ENCODE assay signal across 15 mouse cellular contexts in the genomic region with DNA sequence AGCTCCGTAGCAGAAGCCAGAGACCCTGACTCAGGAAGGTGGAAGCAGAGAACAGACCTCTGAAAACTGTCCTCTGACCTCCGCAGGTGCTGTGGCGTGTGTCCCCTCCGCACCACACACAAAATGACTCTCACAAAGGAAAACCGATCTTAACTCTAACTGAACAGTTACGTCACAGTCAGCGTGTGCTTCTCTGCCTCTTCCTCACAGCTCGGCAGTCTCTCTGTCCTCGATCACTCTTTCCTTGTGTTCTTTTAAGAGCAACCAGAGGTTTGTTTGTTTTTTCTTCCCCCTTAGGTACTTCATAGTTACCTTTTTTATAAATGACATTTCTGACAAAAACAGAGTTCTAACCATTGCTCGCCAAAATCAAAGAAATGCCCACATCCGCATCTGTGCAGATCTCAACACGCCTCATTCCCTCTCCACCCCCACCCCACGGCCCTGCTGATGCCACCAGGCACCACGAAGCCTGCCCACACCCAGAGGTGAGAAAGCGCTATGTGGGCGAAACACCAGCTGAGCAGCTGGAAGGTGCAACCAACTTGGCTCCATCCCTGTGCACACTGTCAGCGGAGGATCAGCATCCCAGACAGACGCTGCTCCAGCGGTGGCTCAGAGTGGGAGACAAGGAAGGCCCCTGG. TPM values are rescaled to one million over a fixed set of nuclear protein-coding genes. Genes with fewer than 3 reads are reported as not detected.
DNase-seq lines count a peak whose midpoint lies in the region; ATAC-seq lines count a peak whose summit lies in the region.
"Had no signal": no experiment of that assay in that cellular context is flagged by ENCODE, and none has a peak within 500 bp of the region (broad histone marks: within the 10 kb centered on the region; RNA-seq: fewer than 3 reads in every experiment).

No protein-coding gene starts in this region.

- ATAC-seq in limb, embryonic 13.5 days (ENCODE audit: low FRiP score, low read depth), result no peak
- ATAC-seq in CD4-positive, CD25-positive, alpha-beta regulatory T cell, adult 4 months, result peak; percentile 92
- ATAC-seq in activated CD4-positive, CD25-positive, alpha-beta regulatory T cell, adult 4 months, result peak; percentile 96
- no peak for ATAC-seq in megakaryocyte-erythroid progenitor cell, adult 5-6 weeks (replicated peaks; ENCODE audit: low FRiP score, low TSS enrichment, poor library complexity, severe bottlenecking)
- ATAC-seq: forebrain, embryonic 13.5 days; intestine, postnatal 0 days; midbrain, embryonic 16.5 days had no signal

- 74% methylated on average over 19 of the region's 19 CpGs for WGBS in limb, embryonic 13.5 days
- 79% methylated on average over 19 of the region's 19 CpGs for WGBS in limb, embryonic 10.5 days

- no peak overlapping the region for H3K4me2 ChIP-seq in limb, embryonic 13.5 days (replicated peaks)
- H3K4me2 ChIP-seq: forebrain, embryonic 13.5 days; heart, embryonic 13.5 days; lung, embryonic 14.5 days; neural tube, embryonic 12.5 days had no signal

- H3K27me3 ChIP-seq in limb, embryonic 13.5 days, result no peaks in the 10 kb centered on the region
- H3K27me3 ChIP-seq in limb, embryonic 10.5 days (ENCODE audit: low read depth, poor library complexity, severe bottlenecking), result no peaks in the 10 kb centered on the region
- H3K27me3 ChIP-seq: forebrain, embryonic 13.5 days; heart, embryonic 13.5 days; neural tube, embryonic 12.5 days had no signal

- H3K27ac ChIP-seq in limb, embryonic 13.5 days, result no peak overlapping the region
- H3K27ac ChIP-seq in limb, embryonic 10.5 days, result no peak overlapping the region
- H3K27ac ChIP-seq: forebrain, embryonic 13.5 days; heart, embryonic 13.5 days; neural tube, embryonic 12.5 days had no signal

- 0 out of 2 replicates have a peak, but pooled peaks cover 4% of the 10 kb centered on the region for H3K9me3 ChIP-seq in limb, embryonic 13.5 days
- no peaks in the 10 kb centered on the region for H3K9me3 ChIP-seq in limb, embryonic 10.5 days (replicated peaks)
- H3K9me3 ChIP-seq: forebrain, embryonic 13.5 days; heart, embryonic 13.5 days; neural tube, embryonic 12.5 days had no signal

- H3K4me3 ChIP-seq in limb, embryonic 13.5 days, result no peak overlapping the region
- no peak overlapping the region for H3K4me3 ChIP-seq in limb, embryonic 10.5 days
- H3K4me3 ChIP-seq: forebrain, embryonic 13.5 days; heart, embryonic 13.5 days; neural tube, embryonic 12.5 days had no signal

- H3K9ac ChIP-seq in limb, embryonic 13.5 days, result 0 out of 2 replicates have a peak overlapping the region, but pooled peaks have one; percentile 19
- H3K9ac ChIP-seq: forebrain, embryonic 13.5 days; heart, embryonic 13.5 days; lung, embryonic 14.5 days; neural tube, embryonic 12.5 days had no signal

- H3K4me1 ChIP-seq in limb, embryonic 13.5 days, result peaks cover 34% of the 10 kb centered on the region
- H3K4me1 ChIP-seq in limb, embryonic 10.5 days, result peaks cover 7% of the 10 kb centered on the region

- DNase-seq in limb, embryonic 10.5 days (ENCODE audit: low spot score), result no peak
- DNase-seq in naive thymus-derived CD4-positive, alpha-beta T cell, adult 2 months (ENCODE audit: low read depth), result peak; percentile 86
- no peak for DNase-seq in cerebellum, postnatal 10 days
- DNase-seq: gastrocnemius, postnatal 14 days; kidney, postnatal 10 days; lung, embryonic 14.5 days had no signal

- no peaks in the 10 kb centered on the region for H3K36me3 ChIP-seq in limb, embryonic 13.5 days
- no peaks in the 10 kb centered on the region for H3K36me3 ChIP-seq in limb, embryonic 10.5 days
- H3K36me3 ChIP-seq: heart, embryonic 13.5 days; neural tube, embryonic 12.5 days had no signal

RNA-seq across cellular contexts. Expression of gene Vgll4, which starts 33.4 kb away (rescaled TPM):
- polyA plus RNA-seq in limb, embryonic 13.5 days (2015; fragmentation: Nextera tagmentation; extraction: Ambion mirVana), result 154 and 156 TPM in 2 replicates
- 114 and 129 TPM in 2 replicates for polyA plus RNA-seq in limb, embryonic 10.5 days (2016; fragmentation: Nextera tagmentation; extraction: Ambion mirVana)
- polyA plus RNA-seq in CD4-positive, CD25-positive, alpha-beta regulatory T cell, adult 4 months (2017; shearing (Covaris generic)), result 100 to 1,000 TPM; 171 to 233 TPM
- 100 to 1,000 TPM in 1 of 2 experiments, 10 to 100 TPM in 1; 95.8 to 109 TPM for polyA plus RNA-seq in activated CD4-positive, CD25-positive, alpha-beta regulatory T cell, adult 4 months (2017; shearing (Covaris generic))
- 19.1 and 28.6 TPM in 2 replicates for total RNA-seq in megakaryocyte-erythroid progenitor cell, adult 5-6 weeks (2014; fragmentation: Nextera tagmentation)
- 22.2 and 25.9 TPM in 2 replicates for total RNA-seq in megakaryocyte-erythroid progenitor cell, adult 5-6 weeks (2017)

Comparison
In these comparisons a context has a peak if more than half of its experiments do, and no peak if none do; other contexts are left out.
1. ATAC-seq: peak in CD4-positive, CD25-positive, alpha-beta regulatory T cell, adult 4 months (single experiment) and activated CD4-positive, CD25-positive, alpha-beta regulatory T cell, adult 4 months (single experiment); none in limb, embryonic 13.5 days (single experiment) and megakaryocyte-erythroid progenitor cell, adult 5-6 weeks (single experiment).